Mouse (Mus musculus) fibroblast of lung, adult 2 months (primary cell): ENCODE data around the gene Camsap1.

Experiments used
- DNase-seq: peaks from one replicate; pipeline ENCODE4 v3.0.0-alpha.2; 2011; ENCODE audit warnings: low read depth

Gene Camsap1

GRCm38 (mm10) chr2:25882276-25882675 lies 100.8 kb downstream of the Camsap1 start:
- DNase-seq: no peak

GRCm38 (mm10) chr2:25879061-25879460 lies 104.0 kb downstream of the Camsap1 start:
- DNase-seq: no peak

DNA sequence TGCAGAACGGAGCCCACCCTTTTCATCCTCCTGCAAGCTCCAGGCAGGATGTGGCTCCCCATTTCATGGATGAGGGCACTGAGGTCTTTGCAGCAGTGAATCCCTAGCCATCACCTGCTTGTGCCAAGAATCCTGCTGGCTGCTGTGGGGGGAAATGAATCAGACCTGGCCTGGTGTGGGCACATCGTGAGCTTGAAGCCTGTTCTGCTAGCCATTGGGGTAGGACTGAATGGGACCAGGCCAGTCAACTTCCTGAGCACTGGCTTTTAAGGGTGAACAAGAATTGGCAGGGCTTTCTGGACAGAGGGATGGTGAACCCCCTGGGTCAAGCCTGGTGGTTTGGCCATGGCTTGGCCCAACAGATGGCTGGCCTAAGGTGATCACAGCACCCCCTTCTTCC lies 104.6 kb downstream of the Camsap1 start:
- DNase-seq: no peak

DNA sequence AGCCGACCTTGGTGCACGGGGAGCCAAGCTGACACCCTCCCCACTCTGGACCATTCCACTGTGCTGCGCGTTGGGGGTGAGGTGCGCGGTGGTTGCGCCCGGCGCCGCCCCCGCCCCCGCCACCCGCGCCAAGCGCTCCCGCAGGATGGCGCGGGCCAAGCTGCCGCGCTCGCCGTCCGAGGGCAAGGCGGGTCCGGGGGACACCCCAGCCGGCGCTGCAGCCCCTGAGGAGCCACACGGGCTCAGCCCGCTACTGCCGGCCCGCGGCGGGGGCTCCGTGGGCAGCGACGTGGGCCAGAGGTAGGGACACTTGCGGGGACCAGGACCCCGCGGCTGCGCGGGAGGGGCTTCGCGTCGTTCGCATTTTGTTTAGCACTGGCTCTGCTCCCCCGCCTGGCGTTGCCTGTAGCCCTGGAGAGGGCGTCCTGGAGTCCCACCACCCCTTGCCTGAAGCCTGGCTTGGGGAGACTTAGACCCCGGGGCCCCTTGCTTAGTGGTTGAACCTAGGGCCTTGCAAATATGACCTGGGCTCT lies 105.3 kb downstream of the Camsap1 start:
- no peak for DNase-seq

GRCm38 (mm10) chr2:25877250-25877735 lies 105.8 kb downstream of the Camsap1 start:
- no peak for DNase-seq
